Mouse (Mus musculus): ENCODE measurements around the gene Btla. TPM values are rescaled to one million over a fixed set of nuclear protein-coding genes. Genes with fewer than 3 reads are reported as not detected.

Gene Btla
- polyA plus RNA-seq (2015; fragmentation: Nextera tagmentation; extraction: Ambion mirVana): 0.06 and 0.13 TPM in 2 replicates

DNA sequence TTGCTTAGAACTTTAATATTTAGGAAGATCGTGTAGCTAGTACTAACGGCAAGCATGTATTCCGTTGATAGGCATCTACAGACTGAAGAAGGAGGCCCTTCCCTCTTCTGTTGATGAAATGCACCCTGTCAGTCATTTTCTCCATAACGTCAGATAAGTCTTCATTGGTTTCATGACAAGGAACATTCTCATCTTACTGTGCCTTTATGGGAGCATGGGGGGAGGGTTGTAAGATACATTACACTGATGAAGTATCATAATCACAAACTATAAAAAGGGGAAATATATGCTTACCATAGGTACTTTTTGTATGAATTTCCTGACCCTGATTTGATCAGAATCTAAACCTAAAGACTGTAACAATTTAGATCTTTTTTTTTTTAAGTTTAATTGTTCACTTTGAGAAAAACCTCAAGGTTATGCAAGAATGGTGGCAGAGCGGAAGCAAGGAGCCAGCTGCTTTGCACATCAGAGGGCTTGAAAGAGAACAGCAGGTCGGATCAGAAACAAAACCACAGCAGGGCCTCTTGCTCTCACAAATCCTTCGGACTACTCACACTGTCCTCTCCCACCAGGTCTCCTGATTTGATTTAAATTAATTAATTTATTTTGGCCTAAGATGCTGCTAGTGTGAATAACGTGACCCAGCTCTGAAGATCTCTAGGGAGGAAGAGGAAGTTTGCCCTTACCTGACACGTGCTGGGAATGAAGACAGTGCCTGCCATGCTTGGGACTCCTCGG lies at the start of gene Btla:
TSS of gene Btla (plus strand) at position 668 of the 741 bp plus-strand sequence.
- WGBS: 49% methylated on average over 10 of the region's 10 CpGs
- Histone ChIP-seq H3K4me1 (no peaks in the 10 kb centered on the region), H3K9me3 (replicated peaks) (no peaks in the 10 kb centered on the region), H3K36me3 (no peaks in the 10 kb centered on the region), H3K9ac (no peak within 1 kb of the TSS), H3K27me3 (no peaks in the 10 kb centered on the region), H3K4me2 (no peak within 1 kb of the TSS), H3K27ac (no peak within 1 kb of the TSS), H3K4me3 (replicated peaks) (no peak within 1 kb of the TSS)
- no peak for ATAC-seq (replicated peaks; ENCODE audit: low FRiP score)

DNA sequence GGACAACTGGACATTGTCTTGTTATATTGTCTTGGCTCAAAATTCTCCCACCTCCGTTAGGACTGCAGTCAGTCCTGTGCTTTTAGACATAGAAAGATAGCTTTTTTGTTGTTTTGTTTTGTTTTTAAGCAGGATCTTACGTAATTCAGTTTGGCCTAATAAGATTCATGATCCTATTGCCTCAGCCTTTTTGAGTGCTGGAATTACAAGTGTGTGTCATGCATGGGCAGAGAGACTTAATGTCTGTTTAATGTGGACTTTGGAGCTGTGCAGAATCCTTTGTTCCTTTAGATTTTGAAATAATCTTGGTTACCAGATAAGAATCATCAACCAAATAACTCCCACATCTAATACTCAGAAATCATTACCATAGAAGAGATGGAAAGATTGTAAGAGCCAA lies 45.6 kb upstream of the Btla start:
- ATAC-seq (replicated peaks; ENCODE audit: low FRiP score): no peak
- 73% methylated on average over 2 of the region's 2 CpGs for WGBS
- H3K4me1 ChIP-seq: no peaks in the 10 kb centered on the region
- no peak overlapping the region for H3K27ac ChIP-seq
- H3K4me2 ChIP-seq: no peak overlapping the region
- H3K27me3 ChIP-seq: no peaks in the 10 kb centered on the region
- H3K36me3 ChIP-seq: peaks cover 14% of the 10 kb centered on the region
- H3K9ac ChIP-seq: no peak overlapping the region
- H3K9me3 ChIP-seq (replicated peaks): no peaks in the 10 kb centered on the region
- no peak overlapping the region for H3K4me3 ChIP-seq (replicated peaks)

DNA sequence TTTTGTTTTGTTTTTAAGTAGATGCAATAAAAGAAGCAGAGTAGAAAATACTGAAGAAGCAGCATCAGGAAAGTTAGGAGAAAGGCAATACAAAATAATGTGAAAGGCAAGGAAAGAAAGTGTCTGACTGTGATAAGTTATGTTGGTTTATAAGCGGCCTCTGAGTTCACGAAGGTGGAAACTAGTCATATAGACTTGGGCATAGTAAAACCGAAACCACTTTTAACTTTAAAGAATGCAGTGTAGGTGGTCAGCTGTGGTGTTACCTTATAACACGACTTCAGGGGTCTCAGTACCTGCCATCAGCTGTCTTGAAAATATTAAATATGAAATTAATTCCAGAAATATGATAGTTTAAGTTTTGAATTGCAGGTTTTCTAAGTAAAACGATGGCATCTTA lies 42.3 kb upstream of the Btla start:
- Histone ChIP-seq H3K4me2 (no peak overlapping the region), H3K4me1 (no peaks in the 10 kb centered on the region), H3K4me3 (replicated peaks) (no peak overlapping the region), H3K27me3 (no peaks in the 10 kb centered on the region), H3K9me3 (replicated peaks) (no peaks in the 10 kb centered on the region), H3K9ac (no peak overlapping the region), H3K27ac (no peak overlapping the region), H3K36me3 (peaks cover 22% of the 10 kb centered on the region)
- ATAC-seq (replicated peaks; ENCODE audit: low FRiP score): no peak
- 89% methylated on average over 5 of the region's 5 CpGs for WGBS

DNA sequence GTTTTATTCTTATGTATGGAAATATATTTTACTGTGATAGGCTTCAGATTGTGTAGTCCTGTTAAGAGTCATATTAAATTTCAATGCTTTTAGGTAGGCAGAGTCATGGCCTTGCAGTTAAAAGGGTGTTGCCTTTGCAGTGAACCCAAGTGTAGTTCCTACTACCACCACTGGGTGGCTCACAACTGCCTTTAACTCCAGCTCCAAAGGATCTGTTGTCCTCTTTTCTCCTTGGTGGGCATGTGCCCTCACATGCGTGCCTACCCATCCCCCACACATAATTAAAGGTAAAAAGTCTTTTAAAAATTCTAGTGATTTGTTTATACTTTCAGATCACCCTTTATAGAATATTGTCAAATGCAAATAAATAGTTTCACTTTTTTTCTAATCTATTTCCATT lies 31.5 kb upstream of the Btla start:
- Histone ChIP-seq H3K27me3 (no peaks in the 10 kb centered on the region), H3K9me3 (replicated peaks) (no peaks in the 10 kb centered on the region), H3K9ac (no peak overlapping the region), H3K4me2 (no peak overlapping the region), H3K27ac (no peak overlapping the region), H3K4me3 (replicated peaks) (no peak overlapping the region), H3K36me3 (peaks cover 18% of the 10 kb centered on the region), H3K4me1 (no peaks in the 10 kb centered on the region)
- 0 out of 2 replicates have a peak, but pooled peaks have one; percentile 12 for ATAC-seq (replicated peaks; ENCODE audit: low FRiP score)
- WGBS: 11% methylated on average over 1 of the region's 1 CpGs

DNA sequence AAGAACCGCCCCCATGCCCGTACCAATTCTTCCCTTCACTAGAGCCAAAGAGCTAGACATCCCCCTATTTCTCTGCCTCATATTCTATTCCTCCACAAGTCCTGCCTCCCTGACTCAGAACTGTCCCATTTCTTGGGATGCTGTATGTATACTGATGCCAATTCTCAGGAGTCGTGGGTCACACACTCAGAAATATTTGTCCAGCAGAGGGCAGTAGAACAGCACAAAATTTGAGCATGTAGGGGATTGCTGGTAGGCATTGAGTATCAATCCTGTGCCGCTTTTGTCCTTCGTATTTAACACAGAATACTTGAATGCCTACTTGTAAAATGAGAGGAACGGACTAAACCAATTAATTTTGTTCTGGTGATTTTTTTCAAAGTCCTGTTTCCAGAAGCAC lies 27.3 kb upstream of the Btla start:
- no peak overlapping the region for H3K9ac ChIP-seq
- H3K27ac ChIP-seq: no peak overlapping the region
- ATAC-seq (replicated peaks; ENCODE audit: low FRiP score): peak; percentile 67; the same call in 1 of the 2 replicates
- no peak overlapping the region for H3K4me2 ChIP-seq
- H3K9me3 ChIP-seq (replicated peaks): no peaks in the 10 kb centered on the region
- no peak overlapping the region for H3K4me3 ChIP-seq (replicated peaks)
- H3K4me1 ChIP-seq: no peaks in the 10 kb centered on the region
- WGBS: 34% methylated on average over 6 of the region's 6 CpGs
- H3K36me3 ChIP-seq: no peaks in the 10 kb centered on the region
- H3K27me3 ChIP-seq: no peaks in the 10 kb centered on the region

DNA sequence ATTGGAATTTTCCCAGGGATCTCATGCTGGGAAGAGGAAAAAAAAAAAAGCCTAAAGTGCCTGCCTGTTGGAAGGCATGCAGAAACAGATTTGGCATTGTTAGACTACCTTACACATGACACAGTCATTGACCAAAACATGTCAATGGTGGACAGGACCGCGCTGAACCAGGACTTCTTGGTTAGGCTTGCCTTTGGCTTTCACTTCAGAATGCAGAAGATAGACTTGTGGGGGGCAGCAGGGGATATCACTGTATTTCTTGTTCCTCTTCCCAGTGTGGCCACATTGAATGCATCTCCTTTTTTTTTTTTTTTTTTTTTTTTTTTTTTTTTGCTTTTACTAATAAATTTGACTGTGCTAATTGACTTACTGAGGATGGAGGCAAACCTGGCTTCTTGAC lies 22.7 kb upstream of the Btla start:
- Histone ChIP-seq H3K27ac (no peak overlapping the region), H3K36me3 (no peaks in the 10 kb centered on the region), H3K9me3 (replicated peaks) (no peaks in the 10 kb centered on the region), H3K27me3 (no peaks in the 10 kb centered on the region), H3K4me3 (replicated peaks) (no peak overlapping the region), H3K4me1 (no peaks in the 10 kb centered on the region), H3K9ac (no peak overlapping the region), H3K4me2 (no peak overlapping the region)
- ATAC-seq (replicated peaks; ENCODE audit: low FRiP score): no peak
- WGBS: 96% methylated on average over 2 of the region's 2 CpGs

DNA sequence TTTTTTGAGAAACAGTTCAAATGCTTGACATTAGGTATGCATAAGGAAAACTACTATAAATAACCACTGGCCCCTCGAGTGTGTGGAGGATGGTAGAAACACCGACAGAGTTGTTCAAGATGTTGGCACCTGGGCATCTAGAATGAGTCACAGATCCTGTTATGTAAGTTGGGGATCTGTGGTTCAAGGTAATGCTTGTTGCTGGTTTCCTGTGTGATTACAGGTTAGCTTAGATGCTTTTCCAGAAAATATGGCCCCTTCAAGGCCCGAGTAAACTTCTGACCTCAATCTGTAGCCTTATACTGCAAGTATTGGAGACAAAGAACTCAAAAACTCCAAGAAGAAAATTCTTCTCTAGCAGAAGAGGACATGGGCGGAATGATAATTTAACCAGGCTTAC lies 19.7 kb upstream of the Btla start:
- Histone ChIP-seq H3K27me3 (no peaks in the 10 kb centered on the region), H3K27ac (no peak overlapping the region), H3K9ac (no peak overlapping the region), H3K36me3 (no peaks in the 10 kb centered on the region), H3K4me2 (no peak overlapping the region), H3K4me3 (replicated peaks) (no peak overlapping the region), H3K9me3 (replicated peaks) (no peaks in the 10 kb centered on the region), H3K4me1 (no peaks in the 10 kb centered on the region)
- ATAC-seq (replicated peaks; ENCODE audit: low FRiP score): no peak
- WGBS: 79% methylated on average over 4 of the region's 4 CpGs

DNA sequence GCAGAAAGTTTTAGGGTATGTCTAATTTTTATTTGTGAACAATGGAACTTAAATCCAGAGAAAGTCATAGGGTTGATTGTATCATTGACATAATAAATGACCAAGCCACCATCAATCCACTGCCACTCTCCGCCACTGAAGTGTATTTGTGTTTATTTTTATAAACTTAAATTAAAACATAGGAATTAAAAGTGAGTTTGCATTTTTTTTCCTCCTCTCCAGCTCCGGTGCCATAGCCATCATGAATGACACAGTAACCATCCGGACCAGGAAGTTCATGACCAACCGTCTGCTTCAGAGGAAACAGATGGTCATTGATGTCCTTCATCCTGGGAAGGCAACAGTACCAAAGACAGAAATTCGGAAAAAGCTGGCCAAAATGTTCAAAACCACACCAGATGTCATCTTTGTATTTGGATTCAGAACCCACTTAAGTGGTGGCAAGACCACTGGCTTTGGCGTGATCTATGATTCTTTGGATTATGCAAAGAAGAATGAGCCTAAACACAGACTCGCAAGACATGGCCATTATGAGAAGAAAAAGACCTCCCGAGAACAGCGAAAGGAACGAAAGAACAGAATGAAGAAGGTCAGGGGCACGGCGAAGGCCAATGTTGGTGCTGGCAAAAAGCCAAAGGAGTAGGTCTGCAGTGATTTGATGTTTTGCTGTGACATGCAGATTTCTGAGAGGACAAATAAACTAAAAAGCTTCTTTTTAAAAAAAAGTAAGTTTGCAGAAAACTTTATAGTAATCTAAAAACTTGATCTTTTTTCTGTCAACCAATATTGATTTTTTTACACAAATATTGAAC lies 19.1 kb upstream of the Btla start:
- no peak overlapping the region for H3K4me3 ChIP-seq (replicated peaks)
- H3K4me2 ChIP-seq: no peak overlapping the region
- H3K9ac ChIP-seq: no peak overlapping the region
- no peaks in the 10 kb centered on the region for H3K27me3 ChIP-seq
- no peak overlapping the region for H3K27ac ChIP-seq
- 72% methylated on average over 12 of the region's 12 CpGs for WGBS
- H3K4me1 ChIP-seq: no peaks in the 10 kb centered on the region
- no peak for ATAC-seq (replicated peaks; ENCODE audit: low FRiP score)
- no peaks in the 10 kb centered on the region for H3K9me3 ChIP-seq (replicated peaks)
- H3K36me3 ChIP-seq: no peaks in the 10 kb centered on the region

DNA sequence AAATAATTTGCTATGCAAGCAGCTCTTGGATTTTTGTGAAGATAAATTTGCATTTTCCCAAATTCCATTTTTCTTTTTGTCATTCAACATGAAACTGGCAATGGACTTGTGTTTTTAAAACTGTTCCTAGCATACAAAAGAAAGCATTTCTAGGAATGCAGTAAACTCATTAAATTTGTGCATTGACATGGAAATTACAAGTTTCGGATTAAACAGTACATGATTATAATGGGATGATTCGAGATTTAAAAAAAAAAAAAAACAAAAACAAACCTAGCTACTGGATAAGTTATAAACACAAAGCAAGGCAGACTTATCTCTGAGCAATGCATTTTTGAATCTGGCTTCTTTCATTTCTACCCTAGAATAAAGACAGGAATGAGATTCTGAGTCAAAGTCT lies 2.1 kb upstream of the Btla start:
- no peaks in the 10 kb centered on the region for H3K9me3 ChIP-seq (replicated peaks)
- H3K4me1 ChIP-seq: no peaks in the 10 kb centered on the region
- WGBS: 84% methylated on average over 2 of the region's 2 CpGs
- H3K36me3 ChIP-seq: no peaks in the 10 kb centered on the region
- no peak overlapping the region for H3K4me3 ChIP-seq (replicated peaks)
- H3K9ac ChIP-seq: no peak overlapping the region
- no peaks in the 10 kb centered on the region for H3K27me3 ChIP-seq
- no peak overlapping the region for H3K27ac ChIP-seq
- H3K4me2 ChIP-seq: no peak overlapping the region
- ATAC-seq (replicated peaks; ENCODE audit: low FRiP score): no peak

DNA sequence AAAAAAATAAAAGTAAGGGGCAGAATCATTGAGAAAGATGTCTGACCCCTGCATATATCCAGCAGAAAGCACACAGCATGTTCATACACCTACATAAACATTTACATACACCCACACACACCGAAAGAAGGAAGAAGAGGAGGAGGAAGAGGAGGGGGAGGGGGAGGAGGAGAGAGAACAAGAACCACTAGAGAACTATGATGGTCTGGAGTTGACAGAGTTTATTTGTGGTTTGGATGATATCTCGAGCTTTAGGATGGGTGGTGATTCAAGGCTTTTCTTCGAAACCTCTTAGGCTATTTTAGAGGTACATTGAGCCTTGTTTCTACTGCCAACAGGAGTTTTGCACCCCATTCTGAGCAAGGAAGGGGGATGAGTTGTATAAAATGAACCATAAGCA lies 1.3 kb upstream of the Btla start:
- H3K9me3 ChIP-seq (replicated peaks): no peaks in the 10 kb centered on the region
- H3K4me2 ChIP-seq: no peak overlapping the region
- no peaks in the 10 kb centered on the region for H3K36me3 ChIP-seq
- no peak overlapping the region for H3K9ac ChIP-seq
- H3K27ac ChIP-seq: no peak overlapping the region
- no peak for ATAC-seq (replicated peaks; ENCODE audit: low FRiP score)
- H3K27me3 ChIP-seq: no peaks in the 10 kb centered on the region
- H3K4me3 ChIP-seq (replicated peaks): no peak overlapping the region
- 75% methylated on average over 3 of the region's 3 CpGs for WGBS
- no peaks in the 10 kb centered on the region for H3K4me1 ChIP-seq

DNA sequence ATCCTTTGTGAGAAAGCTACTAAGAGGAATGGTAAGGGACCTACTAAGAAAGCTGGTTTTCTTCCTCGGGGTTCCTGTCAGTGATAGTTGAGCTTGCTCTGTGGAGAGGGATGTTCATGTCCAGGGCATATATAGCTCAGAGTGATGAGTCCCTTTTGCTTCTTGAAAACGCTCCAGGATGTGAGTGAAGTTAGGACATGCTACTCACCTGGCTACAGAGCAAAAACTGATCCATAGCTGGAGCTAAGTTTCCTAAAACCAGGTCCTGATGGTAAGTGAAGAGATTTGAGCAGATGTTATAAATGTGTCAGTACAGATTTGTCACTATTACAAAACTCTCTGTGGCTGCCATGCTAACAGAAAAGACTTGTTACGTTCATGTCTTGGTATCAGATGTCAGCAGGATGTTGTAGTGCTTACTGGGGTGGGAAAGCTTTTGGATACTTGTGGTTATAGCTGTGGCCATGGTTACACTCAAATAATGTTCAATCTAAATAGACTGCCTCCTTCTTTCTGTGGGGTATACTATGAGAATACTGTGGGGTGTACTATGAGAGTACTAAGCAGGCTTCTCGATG lies 405 bp downstream of the Btla start:
- Histone ChIP-seq H3K4me2 (no peak overlapping the region), H3K36me3 (no peaks in the 10 kb centered on the region), H3K4me3 (replicated peaks) (no peak overlapping the region), H3K27me3 (no peaks in the 10 kb centered on the region), H3K9ac (no peak overlapping the region), H3K4me1 (no peaks in the 10 kb centered on the region), H3K9me3 (replicated peaks) (no peaks in the 10 kb centered on the region), H3K27ac (no peak overlapping the region)
- WGBS: 53% methylated on average over 4 of the region's 4 CpGs
- no peak for ATAC-seq (replicated peaks; ENCODE audit: low FRiP score)

DNA sequence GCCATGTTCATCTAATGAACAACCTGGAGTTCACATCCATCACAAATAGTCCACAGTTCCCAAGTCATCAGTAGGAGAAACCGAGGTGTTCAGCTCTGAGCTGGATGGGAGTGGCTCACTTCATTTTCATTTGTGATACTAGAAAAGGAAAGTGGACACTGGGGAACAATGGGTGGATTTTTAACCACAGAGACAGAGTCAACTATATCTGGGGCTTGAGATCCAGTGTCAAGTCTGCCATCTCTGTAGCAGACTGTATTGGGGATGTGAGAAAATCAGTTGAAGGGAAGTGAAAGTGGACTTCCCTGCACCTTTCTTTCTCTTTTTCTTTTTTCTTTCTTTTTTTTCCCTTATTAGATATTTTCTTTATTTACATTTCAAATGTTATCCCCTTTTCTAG lies 2.9 kb downstream of the Btla start:
- Histone ChIP-seq H3K27ac (no peak overlapping the region), H3K36me3 (no peaks in the 10 kb centered on the region), H3K4me2 (no peak overlapping the region), H3K4me1 (no peaks in the 10 kb centered on the region), H3K4me3 (replicated peaks) (no peak overlapping the region), H3K9ac (no peak overlapping the region), H3K9me3 (replicated peaks) (no peaks in the 10 kb centered on the region), H3K27me3 (no peaks in the 10 kb centered on the region)
- no peak for ATAC-seq (replicated peaks; ENCODE audit: low FRiP score)
- 80% methylated on average over 1 of the region's 1 CpGs for WGBS

Measured in kidney, embryonic 15.5 days (tissue).